Mouse (Mus musculus) induced T-regulatory cell, adult 2 months (primary cell): ENCODE results near the gene Bloc1s5.
A peak's percentile ranks its signal among the peaks of the same experiment; 100 is the strongest.
"Not testable (repeated sequence)": the region's sequence is repeated elsewhere in the genome, so short reads cannot be mapped to it uniquely, and the experiment has no call there.

Experiments
- DNase-seq: peaks from one replicate; pipeline ENCODE4 v3.0.0-alpha.2; 2012; ENCODE audit warnings: low read depth

The Bloc1s5 gene

GRCm38 (mm10) chr13:38634800-38635269, at the start of gene Bloc1s5:
Gene Bloc1s5 (minus strand): TSS chr13:38635109.
- DNase-seq = peak; percentile 96

DNA sequence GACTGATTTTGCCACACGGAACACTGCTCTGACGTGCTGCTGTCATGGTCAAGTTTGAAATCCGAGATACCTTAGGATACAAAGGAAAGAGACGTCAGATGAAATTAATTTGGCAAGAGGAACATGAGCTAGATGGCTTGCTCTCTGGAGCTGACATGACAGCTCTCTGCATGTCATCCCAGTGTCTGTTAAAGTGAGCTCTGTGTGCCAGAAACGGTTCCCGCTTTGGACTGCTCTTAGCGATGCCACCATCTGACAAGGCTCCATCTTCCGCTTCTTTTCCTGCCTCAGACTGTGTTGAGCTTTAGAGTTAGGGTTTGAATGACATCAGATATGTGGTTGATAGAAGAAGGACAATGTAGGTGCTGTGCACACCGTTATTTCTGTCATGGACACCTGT, 37.4 kb upstream of the Bloc1s5 start:
- DNase-seq = no peak

- DNase-seq = not testable (repeated sequence)
Measured at GRCm38 (mm10) chr13:38671451-38671850, 36.5 kb upstream of the Bloc1s5 start.

DNA sequence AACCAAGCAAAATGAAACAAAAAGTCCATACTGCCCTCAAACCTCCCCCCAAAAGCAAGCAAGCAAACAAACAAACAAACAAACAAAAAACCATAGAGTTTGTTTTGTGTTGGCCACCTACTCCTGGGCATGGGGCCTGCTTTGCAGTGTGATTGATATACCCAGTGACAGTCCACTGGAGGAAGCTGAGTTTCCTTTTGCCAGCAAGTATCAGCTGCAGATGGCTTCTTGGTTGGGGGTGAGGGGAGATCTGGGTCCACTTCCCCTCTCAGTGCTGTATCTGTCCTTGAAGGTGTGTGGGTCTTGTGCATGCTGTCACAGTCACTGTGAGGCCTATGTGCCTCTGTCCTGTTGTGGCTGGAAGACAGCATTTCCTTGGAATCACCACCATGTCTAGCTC, 35.1 kb upstream of the Bloc1s5 start:
- DNase-seq = no peak

GRCm38 (mm10) chr13:38668514-38668913, 33.6 kb upstream of the Bloc1s5 start:
- DNase-seq = peak; percentile 69

DNA sequence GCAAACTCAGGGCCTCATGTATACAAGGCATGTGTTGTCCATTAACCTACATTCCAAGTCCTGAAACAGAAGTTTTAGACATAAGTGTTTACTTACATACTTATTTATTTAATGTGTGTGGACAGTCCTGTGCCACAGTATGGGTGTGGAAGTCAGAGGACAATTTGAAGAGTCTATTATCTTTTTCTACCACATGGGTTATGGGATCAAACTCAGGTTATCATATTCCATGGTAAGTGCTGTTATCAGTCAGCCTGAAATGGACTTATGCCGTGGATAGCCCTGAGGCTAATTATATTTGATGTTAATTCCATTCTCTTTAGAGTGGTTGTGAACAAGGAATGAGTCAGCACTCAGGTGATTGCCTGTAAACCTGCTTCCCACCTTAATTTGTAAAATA, 29.8 kb upstream of the Bloc1s5 start:
- no peak for DNase-seq

DNA sequence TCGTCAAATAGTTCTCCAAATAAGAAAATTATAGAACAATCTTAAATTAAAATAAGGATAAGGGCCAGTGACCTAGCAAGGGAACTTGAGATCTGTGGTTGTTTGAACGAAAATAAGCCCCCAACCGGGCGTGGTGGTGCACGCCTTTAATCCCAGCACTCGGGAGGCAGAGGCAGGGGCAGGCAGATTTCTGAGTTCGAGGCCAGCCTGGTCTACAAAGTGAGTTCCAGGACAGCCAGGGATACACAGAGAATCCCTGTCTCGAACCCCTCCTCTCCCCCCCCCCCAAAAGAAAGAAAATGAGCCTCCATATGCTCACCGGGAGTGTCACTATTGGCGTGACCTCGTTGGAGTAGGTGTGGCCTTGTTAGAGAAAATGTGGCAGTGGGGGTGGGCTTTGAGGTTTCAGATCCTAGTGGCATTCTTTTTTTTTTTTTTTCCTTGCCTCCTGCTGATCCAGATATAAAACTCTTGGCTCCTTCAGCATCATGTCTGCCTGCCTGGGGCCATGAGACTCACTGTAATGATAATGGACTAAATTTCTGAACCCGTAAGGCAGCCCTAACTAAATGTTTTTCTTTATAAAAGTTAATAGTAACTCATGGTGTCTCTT, 24.7 kb upstream of the Bloc1s5 start:
- DNase-seq = no peak

DNA sequence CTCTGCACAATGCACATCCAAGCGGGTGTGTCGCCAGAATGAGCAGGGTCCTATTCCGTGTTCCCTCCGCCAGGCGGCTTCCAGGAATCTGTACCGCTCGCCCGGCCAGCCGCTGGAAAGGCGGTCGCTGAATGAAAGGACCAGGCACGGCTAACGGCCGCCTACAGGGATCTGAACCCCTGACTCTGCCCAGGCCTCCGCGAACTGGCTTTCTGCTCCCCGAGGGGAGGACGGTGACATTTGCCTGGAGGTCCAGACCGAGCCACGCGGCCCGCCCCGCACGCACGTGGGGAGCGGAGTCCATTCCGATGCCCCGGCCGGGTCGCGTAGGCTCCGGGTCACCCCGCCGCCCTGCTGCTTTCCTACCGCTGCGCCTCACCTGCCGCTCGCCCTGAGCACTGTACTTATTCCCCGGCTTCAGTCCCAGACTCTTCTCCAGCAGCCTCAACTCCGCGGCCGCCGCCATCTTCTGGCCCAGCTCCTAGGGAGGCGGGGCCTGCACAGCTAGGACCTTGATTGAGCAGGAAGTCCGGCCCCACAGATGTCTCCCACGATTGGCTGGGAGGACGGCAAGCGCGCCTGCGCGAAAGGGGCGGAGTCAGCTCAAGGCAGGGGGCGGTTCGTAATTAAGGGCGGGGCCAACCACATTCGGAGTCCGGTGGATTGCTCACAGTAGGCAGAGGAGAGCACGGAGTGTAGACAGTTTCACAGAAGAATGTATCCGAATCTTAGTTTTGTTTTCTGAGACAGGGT, 23.8 kb upstream of the Bloc1s5 start, which contains the start of gene Eef1e1:
Eef1e1 (minus strand) TSS at position 531 of the 753 bp plus-strand sequence.
- DNase-seq = peak; percentile 97

DNA sequence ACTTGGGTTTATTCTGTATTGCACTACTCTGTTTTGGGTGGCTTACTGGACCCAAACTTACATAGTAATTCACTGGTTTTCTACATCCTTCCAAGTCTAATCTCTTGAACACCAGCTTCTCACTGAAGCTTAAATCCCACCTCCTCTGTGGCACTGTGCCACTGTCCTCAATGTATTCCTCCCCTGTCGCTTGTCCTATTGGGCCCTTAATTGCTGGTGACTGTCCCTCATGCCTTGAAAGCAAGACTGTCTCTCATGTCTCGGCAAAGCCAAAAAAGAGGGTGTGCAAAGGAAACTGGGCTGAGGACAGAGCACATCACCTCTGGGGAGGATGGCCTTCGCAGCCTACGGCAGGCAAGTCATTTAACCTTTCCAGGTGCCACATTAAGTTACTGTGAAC, 23.0 kb upstream of the Bloc1s5 start:
- DNase-seq = no peak

DNA sequence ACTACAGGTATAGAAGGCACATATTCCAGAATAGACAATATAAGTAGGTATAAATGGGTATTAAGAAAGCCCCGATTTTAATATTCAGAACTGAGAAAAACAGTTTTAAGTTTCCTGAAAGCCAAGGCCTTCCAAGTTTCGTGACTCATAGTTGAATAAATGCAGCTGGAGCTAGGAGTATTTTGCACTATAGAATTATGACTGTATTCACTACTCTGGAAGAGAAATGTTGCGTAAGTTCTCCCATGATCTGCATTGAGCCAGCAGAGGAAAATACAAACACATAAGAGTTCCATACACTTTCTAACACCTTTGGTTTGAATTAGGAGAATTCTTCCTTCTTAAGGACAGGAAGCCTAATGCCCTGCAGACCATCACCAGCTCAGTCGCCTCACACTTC, 15.4 kb upstream of the Bloc1s5 start:
- DNase-seq = no peak

DNA sequence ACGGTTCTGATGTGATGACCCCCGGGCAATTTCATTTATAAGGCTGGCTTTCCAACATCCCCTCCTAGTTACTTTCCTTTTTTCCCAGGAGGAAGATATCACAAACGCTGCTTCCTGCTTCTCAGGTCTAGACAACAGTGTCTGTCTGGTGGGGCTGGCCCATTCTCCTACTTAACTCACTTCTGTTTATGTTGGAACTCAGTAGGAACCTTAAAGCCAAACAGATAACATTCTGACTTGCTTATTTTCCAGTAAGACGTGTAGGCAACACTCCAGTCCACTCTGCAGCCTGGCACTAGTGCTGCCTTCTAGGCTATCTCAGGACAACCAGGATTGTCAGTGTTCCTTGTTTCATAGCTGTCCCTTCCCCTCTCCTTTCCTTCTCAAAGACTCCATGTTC, 14.2 kb upstream of the Bloc1s5 start:
- no peak for DNase-seq

DNA sequence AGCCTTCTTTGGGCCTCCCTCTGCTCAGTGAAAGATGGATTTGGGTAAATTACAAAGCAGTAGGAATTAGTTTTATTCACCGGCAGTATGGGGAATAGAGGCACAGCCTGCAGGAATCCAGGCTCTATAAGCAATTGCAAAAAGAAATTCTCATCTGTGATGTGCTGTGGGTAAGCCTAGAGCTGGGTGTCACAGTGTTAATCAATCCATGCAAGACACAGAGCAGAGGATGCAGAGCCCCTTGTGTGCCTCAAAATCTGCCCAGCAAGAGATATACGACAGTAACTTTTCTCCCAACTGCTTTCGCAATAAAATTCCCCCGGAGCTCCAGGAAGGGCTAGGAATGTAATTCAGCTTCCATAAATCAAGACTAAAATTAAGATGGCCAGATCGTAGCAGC, 6.5 kb upstream of the Bloc1s5 start:
- no peak for DNase-seq

DNA sequence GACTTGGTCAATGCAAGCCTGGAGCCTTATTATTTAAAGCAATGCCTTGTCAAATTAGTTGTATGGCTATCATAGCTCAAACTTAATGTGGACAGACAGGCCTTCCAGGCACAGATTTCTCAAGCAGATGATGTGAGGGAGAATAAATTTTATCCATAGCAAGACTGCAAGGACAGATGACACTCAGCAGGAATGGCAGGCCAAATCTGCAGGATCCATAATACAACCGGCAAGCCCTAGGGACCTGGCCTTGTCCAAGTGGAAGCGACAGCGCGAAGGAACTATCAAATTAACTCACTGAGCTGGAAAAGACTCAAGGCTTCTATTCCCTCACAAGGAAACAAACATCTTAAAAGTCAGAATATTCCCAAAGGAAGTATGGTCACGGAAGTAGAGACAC, 6.1 kb upstream of the Bloc1s5 start:
- DNase-seq = no peak

DNA sequence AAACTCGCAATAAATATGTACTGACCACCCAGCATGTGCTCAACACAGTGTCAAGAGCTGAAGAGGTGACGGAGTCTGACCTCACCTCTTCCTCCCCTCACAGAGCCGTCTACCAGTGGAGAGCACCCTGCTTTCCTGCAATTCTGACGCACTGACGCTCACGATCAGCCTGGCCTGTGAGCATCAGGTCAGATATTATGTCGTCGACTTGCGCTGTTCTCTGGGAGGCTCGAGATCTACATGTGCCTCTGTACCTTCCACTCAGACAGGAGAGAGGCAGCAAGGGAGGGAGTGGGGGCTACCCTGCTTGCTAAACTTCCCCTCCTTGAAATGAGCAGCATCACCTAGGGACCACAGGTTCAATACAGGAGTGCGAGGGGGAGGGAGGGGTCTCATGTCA, 3.8 kb upstream of the Bloc1s5 start:
- no peak for DNase-seq

DNA sequence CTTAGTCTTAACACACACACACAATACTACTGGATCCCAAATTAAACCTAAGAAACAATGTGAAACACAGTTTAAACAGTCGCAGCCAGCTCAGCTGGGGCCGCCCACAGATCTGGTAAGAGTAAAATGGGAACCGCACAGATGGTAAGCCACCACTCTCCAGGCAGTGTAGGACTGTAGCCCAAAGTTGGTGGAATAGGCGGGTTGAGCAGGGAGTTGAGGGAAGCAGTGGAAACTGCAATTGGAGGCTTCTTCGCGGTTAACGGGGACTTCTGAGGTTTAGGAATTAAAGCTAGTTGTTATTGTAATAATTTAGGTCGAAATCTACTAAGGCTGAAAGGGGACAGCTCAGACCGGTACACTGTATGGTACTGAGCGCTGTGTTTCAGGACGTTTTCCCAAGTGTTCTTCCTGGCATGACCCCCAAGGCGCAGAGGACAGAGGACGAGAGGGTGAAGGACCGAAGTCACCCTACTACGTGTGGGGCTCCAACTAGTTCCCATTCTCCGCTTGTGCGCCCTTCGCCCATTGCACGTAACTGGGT, 581 bp downstream of the Bloc1s5 start:
- DNase-seq = no peak

GRCm38 (mm10) chr13:38633287-38634000, 1.5 kb downstream of the Bloc1s5 start:
- peak; percentile 28 for DNase-seq

DNA sequence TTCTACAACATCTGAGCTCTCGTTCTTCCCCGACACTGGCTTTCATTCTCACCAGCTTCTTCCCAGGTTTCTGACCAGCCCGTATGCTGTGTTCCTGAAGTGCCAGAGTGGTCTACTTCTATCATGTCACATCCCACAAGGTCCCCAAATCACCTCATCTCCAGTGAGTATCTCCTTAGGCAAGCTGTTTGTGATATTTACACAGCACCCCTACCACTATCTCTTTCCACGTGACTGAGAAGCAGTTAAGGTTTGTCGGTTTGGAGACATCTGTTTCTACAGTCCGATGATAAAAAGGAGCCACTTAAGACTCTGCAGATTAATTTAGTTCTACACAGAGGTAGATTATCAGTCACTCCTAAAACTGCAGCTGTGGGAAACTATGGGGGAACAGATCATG, 2.4 kb downstream of the Bloc1s5 start:
- DNase-seq = no peak

DNA sequence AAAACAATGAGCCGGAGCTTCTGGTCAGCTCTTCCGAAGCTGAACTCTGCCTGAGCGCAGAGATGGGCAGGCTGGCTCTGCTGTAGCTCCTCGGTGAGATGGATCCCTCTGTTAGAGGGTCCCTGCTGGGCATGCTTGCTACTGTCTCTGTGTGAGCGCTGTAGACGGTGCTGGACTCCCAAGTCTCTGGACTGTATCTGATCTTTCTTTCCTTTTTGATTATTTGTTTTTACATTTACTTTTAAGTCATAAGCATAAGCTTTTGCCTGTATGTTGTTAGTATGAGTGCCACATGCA, 8.7 kb downstream of the Bloc1s5 start:
- DNase-seq = no peak

GRCm38 (mm10) chr13:38625492-38626228, 9.2 kb downstream of the Bloc1s5 start:
- DNase-seq = peak; percentile 23

DNA sequence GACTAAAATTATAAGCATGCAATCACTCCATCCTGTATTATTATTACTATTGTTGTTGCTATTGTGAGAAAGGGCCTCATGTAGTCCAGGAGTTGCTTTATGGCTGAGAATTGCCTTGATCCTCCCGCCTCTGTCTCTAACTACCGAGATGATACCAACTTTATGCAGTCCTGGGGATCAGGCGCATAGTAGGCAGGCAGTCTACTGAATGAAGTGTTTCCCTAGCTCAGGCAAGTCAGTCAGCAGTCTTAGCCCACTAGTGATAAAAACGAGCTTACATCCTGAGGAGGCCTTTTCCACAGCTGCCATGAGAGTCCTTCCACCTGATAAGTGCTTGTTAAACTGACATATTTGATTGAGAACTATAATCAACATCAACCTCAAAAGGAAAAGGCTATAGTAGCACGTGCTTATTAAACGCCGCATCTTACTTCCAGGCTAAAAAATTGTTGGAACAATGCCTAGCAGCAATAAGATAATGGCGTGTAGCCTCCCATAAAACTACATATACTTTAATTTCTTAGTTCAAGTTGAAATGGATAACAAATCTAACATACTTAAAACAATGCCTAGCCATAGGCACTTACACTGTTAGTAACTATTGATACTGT, 10.5 kb downstream of the Bloc1s5 start:
- no peak for DNase-seq

- DNase-seq = no peak
Measured at GRCm38 (mm10) chr13:38623296-38623695, 11.6 kb downstream of the Bloc1s5 start.
